Mouse (Mus musculus) kidney, adult 2 months (tissue): ENCODE measurements around the gene Frmd6.

Experiments
- CTCF ChIP-seq: fragments of 200-500 bp; conservative IDR thresholded peaks from 2 replicates; pipeline ENCODE4 v1.5.1; 2011; ENCODE audit warnings: low read depth, mild to moderate bottlenecking, control low read depth, low read length, moderate library complexity, mixed read lengths; ENCODE audit not compliant: insufficient read depth, insufficient read length
- POLR2A ChIP-seq: fragments of 200-500 bp; IDR thresholded peaks from one replicate; pipeline ENCODE4 v1.6.1; 2011; ENCODE audit warnings: low read depth, low read length, control low read depth

DNA sequence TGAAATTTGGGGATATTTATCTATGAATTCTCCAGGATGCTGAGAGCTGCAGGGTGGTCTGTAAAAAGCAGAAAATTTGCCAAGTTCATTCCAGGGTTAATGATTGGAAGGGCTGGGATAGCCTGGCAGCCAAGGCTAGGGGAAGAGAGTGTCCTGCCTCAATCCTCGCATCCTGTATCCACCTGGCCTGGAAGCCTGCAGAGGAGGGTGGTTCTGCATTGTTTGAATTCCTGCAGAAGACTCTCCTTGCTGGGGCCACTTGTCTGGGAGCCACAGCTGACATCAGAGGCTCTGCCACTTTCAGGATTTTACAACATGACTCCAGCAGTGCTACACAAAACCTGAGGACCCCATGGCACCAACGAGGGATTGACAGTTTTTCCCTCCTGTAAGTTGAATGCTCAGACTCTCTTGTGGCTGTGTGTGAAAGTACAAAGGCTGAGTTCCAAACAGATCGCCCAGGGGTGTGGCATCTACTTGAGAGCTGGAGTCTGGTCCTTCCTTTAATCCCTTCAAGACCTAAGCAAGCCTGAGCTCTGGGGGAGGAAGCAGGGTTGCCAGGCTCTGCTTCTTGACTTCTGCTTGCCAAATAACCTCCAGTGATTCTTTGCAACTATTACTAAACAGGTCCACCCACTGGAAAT, 12.4 kb upstream of the Frmd6 start:
- TF ChIP-seq CTCF (no peak), POLR2A (no peak)
